Mouse (Mus musculus) MEL (cell line): ENCODE data around the gene Mill2.
"Not testable (repeated sequence)": the region's sequence is repeated elsewhere in the genome, so short reads cannot be mapped to it uniquely, and the experiment has no call there.

Experiments used
- CTCF ChIP-seq, 3 experiments: IDR thresholded peaks in 2 of 3; conservative IDR thresholded peaks in 1 of 3; 2 replicates each; pipeline ENCODE4 v1.5.1; 2011 to 2012; ENCODE audit warnings: low read length in 3 of 3, low read depth in 2 of 3, mild to moderate bottlenecking in 2 of 3, improper control_type of control experiment in 1 of 3, inconsistent platforms in 1 of 3, mixed read lengths in 1 of 3, moderate library complexity in 1 of 3; ENCODE audit not compliant: control insufficient read depth in 1 of 3, insufficient read depth in 1 of 3, poor library complexity in 1 of 3, severe bottlenecking in 1 of 3
- KAT2A ChIP-seq: conservative IDR thresholded peaks from 2 replicates; pipeline ENCODE4 v1.6.1; 2012; ENCODE audit warnings: low read depth, low read length, improper control_type of control experiment, inconsistent platforms
- POLR2A ChIP-seq, 2 experiments: IDR thresholded peaks; 2 replicates each; pipeline ENCODE4 v1.6.1; 2011 to 2012; ENCODE audit warnings: low read length in 2 of 2, mild to moderate bottlenecking in 2 of 2, control low read depth in 1 of 2, improper control_type of control experiment in 1 of 2, low read depth in 1 of 2, moderate library complexity in 1 of 2; ENCODE audit not compliant: control insufficient read depth in 1 of 2, insufficient read depth in 1 of 2, poor library complexity in 1 of 2
- TBP ChIP-seq: IDR thresholded peaks from 2 replicates; pipeline ENCODE4 v1.8.0; 2011; ENCODE audit warnings: low read depth, low read length, improper control_type of control experiment

DNA sequence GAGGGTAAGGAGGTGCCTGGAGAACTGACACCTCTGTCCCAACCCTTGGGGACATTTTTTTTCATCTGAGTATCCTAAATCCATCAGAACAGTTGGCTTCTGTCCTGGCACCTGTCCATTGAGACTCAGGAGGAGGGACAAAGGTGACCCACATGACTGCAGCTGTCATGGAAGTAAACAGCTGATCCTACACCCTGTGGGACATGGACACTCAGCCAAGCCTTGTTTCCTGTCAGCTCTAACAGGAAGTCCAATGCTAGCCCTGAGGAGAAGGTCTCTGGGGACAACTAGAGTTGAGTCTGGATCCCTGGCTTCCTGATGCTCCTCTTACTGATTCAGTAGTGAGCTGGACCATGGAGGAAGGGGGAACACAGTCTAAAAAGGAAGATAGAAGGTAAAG is 49.1 kb upstream of the Mill2 start:
- not testable (repeated sequence) for TF ChIP-seq POLR2A (IDR thresholded peaks at IDR 0.05; ENCODE audit: control insufficient read depth in 1 of 2, insufficient read depth in 1 of 2, low read depth in 1 of 2, low read length in 2 of 2, poor library complexity in 1 of 2); KAT2A; TBP; CTCF (IDR thresholded peaks at IDR 0.05 in 2 of 3, conservative IDR thresholded peaks at IDR 0.05 in 1 of 3; ENCODE audit: control insufficient read depth in 1 of 3, insufficient read depth in 1 of 3, low read depth in 2 of 3, low read length in 3 of 3, poor library complexity in 1 of 3, severe bottlenecking in 1 of 3)
